Mouse (Mus musculus): ENCODE measurements around the gene Haus8. TPM values are rescaled to one million over a fixed set of nuclear protein-coding genes. Genes with fewer than 3 reads are reported as not detected.
A peak's percentile ranks its signal among the peaks of the same experiment; 100 is the strongest.

The Haus8 gene
- polyA plus RNA-seq, 1 experiment, result 3.1 TPM

DNA sequence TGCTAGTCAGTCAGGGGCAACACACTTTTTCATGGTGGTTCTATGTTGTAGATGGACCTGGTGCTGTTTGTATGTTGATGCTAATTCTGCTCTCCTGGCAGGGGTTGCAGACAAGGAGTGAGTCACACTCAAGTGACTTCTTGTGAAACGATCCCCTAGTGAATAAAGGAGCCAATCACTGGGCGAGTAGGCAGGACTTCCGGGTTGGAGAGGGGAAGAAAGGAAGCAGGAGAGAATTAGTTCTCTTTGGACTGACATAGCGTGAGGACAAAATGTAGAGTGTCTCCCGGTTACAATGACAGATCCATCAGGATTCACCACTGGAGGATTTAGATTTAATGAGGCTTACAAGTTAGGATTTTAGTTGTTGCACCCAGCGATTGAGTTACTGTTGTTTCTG, 37.7 kb upstream of the Haus8 start:
- Histone ChIP-seq H3K36me3 (ENCODE audit: control insufficient read depth, insufficient read depth, low read length) (no peaks in the 10 kb centered on the region), H3K4me1 (ENCODE audit: control insufficient read depth, insufficient read depth, low read length) (peaks cover 3% of the 10 kb centered on the region; the same call in 1 of the 2 replicates), H3K27me3 (replicated peaks; ENCODE audit: control insufficient read depth, insufficient read depth, low read length) (no peaks in the 10 kb centered on the region), H3K27ac (ENCODE audit: insufficient read depth, low read depth, low read length) (no peak overlapping the region), H3K4me3 (ENCODE audit: insufficient read depth, low read depth, low read length) (no peak overlapping the region)
- WGBS, result 63% methylated on average over 6 of the region's 6 CpGs
- DNase-seq, result peak; percentile 15
- TF ChIP-seq POLR2A (IDR thresholded peaks at IDR 0.05; ENCODE audit: low read depth, low read length) (no peak), CTCF (conservative IDR thresholded peaks at IDR 0.05; ENCODE audit: insufficient read depth, insufficient read length, low read depth, low read length) (no peak)

DNA sequence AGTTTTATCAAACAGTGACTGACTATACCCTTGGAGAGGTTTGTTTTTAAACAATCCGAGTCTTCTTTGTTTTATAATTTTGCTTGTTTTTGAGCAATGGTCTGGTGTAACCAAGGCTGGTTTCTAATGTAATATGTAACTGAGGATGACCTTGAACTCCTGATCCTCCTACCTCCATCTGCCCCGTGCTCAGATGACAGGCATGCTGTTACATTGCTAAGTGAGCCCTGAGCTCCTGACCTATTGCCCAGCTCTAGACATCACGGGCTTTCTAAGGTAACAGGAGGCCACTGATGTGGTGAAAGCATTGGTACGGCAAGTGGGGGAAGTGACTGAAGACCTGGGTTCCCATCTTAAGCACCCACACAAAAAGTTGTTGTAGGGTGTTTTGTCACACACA, 35.2 kb upstream of the Haus8 start:
- Histone ChIP-seq H3K4me1 (ENCODE audit: control insufficient read depth, insufficient read depth, low read length) (peaks cover 3% of the 10 kb centered on the region; the same call in 1 of the 2 replicates), H3K27me3 (replicated peaks; ENCODE audit: control insufficient read depth, insufficient read depth, low read length) (no peaks in the 10 kb centered on the region), H3K4me3 (ENCODE audit: insufficient read depth, low read depth, low read length) (no peak overlapping the region), H3K36me3 (ENCODE audit: control insufficient read depth, insufficient read depth, low read length) (no peaks in the 10 kb centered on the region), H3K27ac (ENCODE audit: insufficient read depth, low read depth, low read length) (no peak overlapping the region)
- TF ChIP-seq POLR2A (IDR thresholded peaks at IDR 0.05; ENCODE audit: low read depth, low read length), result no peak
- no peak for TF ChIP-seq CTCF (conservative IDR thresholded peaks at IDR 0.05; ENCODE audit: insufficient read depth, insufficient read length, low read depth, low read length)
- no peak for DNase-seq
- WGBS, result 65% methylated on average over 4 of the region's 4 CpGs

DNA sequence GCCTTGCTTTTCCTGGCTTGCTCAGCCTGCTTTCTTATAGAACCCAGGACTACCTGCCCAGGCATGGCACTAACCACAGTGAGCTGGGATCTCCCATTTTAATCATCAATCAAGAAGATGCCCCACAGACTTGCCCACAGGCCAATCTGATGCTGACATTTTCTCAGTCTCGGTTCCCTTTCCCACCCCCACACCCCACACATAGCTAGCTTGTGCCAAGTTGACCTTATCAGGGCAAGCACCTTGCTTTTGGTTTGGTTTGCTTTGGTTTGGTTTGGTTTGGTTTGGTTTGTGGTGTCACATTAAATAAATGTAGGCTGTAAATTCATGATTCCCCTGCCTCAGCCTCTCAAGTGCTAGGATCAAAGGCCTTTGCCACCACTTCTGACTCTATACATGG, 34.6 kb upstream of the Haus8 start:
- Histone ChIP-seq H3K4me3 (ENCODE audit: insufficient read depth, low read depth, low read length) (no peak overlapping the region), H3K27me3 (replicated peaks; ENCODE audit: control insufficient read depth, insufficient read depth, low read length) (no peaks in the 10 kb centered on the region), H3K27ac (ENCODE audit: insufficient read depth, low read depth, low read length) (no peak overlapping the region), H3K36me3 (ENCODE audit: control insufficient read depth, insufficient read depth, low read length) (no peaks in the 10 kb centered on the region), H3K4me1 (ENCODE audit: control insufficient read depth, insufficient read depth, low read length) (peaks cover 3% of the 10 kb centered on the region; the same call in 1 of the 2 replicates)
- TF ChIP-seq CTCF (conservative IDR thresholded peaks at IDR 0.05; ENCODE audit: insufficient read depth, insufficient read length, low read depth, low read length) (no peak), POLR2A (IDR thresholded peaks at IDR 0.05; ENCODE audit: low read depth, low read length) (no peak)
- no peak for DNase-seq
- 53% methylated on average over 1 of the region's 1 CpGs for WGBS

GRCm38 (mm10) chr8:71305988-71306387, 33.3 kb upstream of the Haus8 start:
- no peaks in the 10 kb centered on the region for H3K36me3 ChIP-seq (ENCODE audit: control insufficient read depth, insufficient read depth, low read length)
- H3K27me3 ChIP-seq (replicated peaks; ENCODE audit: control insufficient read depth, insufficient read depth, low read length), result no peaks in the 10 kb centered on the region
- H3K27ac ChIP-seq (ENCODE audit: insufficient read depth, low read depth, low read length), result no peak overlapping the region
- no peak overlapping the region for H3K4me3 ChIP-seq (ENCODE audit: insufficient read depth, low read depth, low read length)
- no peak for DNase-seq
- TF ChIP-seq CTCF (conservative IDR thresholded peaks at IDR 0.05; ENCODE audit: insufficient read depth, insufficient read length, low read depth, low read length) (no peak), POLR2A (IDR thresholded peaks at IDR 0.05; ENCODE audit: low read depth, low read length) (no peak)
- peaks cover 3% of the 10 kb centered on the region; the same call in 1 of the 2 replicates for H3K4me1 ChIP-seq (ENCODE audit: control insufficient read depth, insufficient read depth, low read length)
- 74% methylated on average over 1 of the region's 1 CpGs for WGBS

GRCm38 (mm10) chr8:71303632-71304031, 30.9 kb upstream of the Haus8 start:
- H3K36me3 ChIP-seq (ENCODE audit: control insufficient read depth, insufficient read depth, low read length), result no peaks in the 10 kb centered on the region
- no peak for DNase-seq
- H3K4me3 ChIP-seq (ENCODE audit: insufficient read depth, low read depth, low read length), result no peak overlapping the region
- no peak for TF ChIP-seq POLR2A (IDR thresholded peaks at IDR 0.05; ENCODE audit: low read depth, low read length)
- TF ChIP-seq CTCF (conservative IDR thresholded peaks at IDR 0.05; ENCODE audit: insufficient read depth, insufficient read length, low read depth, low read length), result no peak
- no peaks in the 10 kb centered on the region for H3K27me3 ChIP-seq (replicated peaks; ENCODE audit: control insufficient read depth, insufficient read depth, low read length)
- 56% methylated on average over 1 of the region's 1 CpGs for WGBS
- H3K4me1 ChIP-seq (ENCODE audit: control insufficient read depth, insufficient read depth, low read length), result peaks cover 3% of the 10 kb centered on the region; the same call in 1 of the 2 replicates
- no peak overlapping the region for H3K27ac ChIP-seq (ENCODE audit: insufficient read depth, low read depth, low read length)

GRCm38 (mm10) chr8:71302788-71303187, 30.1 kb upstream of the Haus8 start:
- no peaks in the 10 kb centered on the region for H3K36me3 ChIP-seq (ENCODE audit: control insufficient read depth, insufficient read depth, low read length)
- TF ChIP-seq CTCF (conservative IDR thresholded peaks at IDR 0.05; ENCODE audit: insufficient read depth, insufficient read length, low read depth, low read length) (no peak), POLR2A (IDR thresholded peaks at IDR 0.05; ENCODE audit: low read depth, low read length) (no peak)
- H3K4me3 ChIP-seq (ENCODE audit: insufficient read depth, low read depth, low read length), result no peak overlapping the region
- H3K27ac ChIP-seq (ENCODE audit: insufficient read depth, low read depth, low read length), result no peak overlapping the region
- no peak for DNase-seq
- WGBS, result 98% methylated on average over 1 of the region's 1 CpGs
- no peaks in the 10 kb centered on the region for H3K27me3 ChIP-seq (replicated peaks; ENCODE audit: control insufficient read depth, insufficient read depth, low read length)
- peaks cover 3% of the 10 kb centered on the region; the same call in 1 of the 2 replicates for H3K4me1 ChIP-seq (ENCODE audit: control insufficient read depth, insufficient read depth, low read length)

- Histone ChIP-seq H3K4me3 (ENCODE audit: insufficient read depth, low read depth, low read length) (no peak overlapping the region), H3K27me3 (replicated peaks; ENCODE audit: control insufficient read depth, insufficient read depth, low read length) (no peaks in the 10 kb centered on the region), H3K27ac (ENCODE audit: insufficient read depth, low read depth, low read length) (no peak overlapping the region), H3K36me3 (ENCODE audit: control insufficient read depth, insufficient read depth, low read length) (no peaks in the 10 kb centered on the region), H3K4me1 (ENCODE audit: control insufficient read depth, insufficient read depth, low read length) (no peaks in the 10 kb centered on the region)
- WGBS, result 76% methylated on average over 3 of the region's 3 CpGs
- DNase-seq, result no peak
- TF ChIP-seq POLR2A (IDR thresholded peaks at IDR 0.05; ENCODE audit: low read depth, low read length), result no peak
- no peak for TF ChIP-seq CTCF (conservative IDR thresholded peaks at IDR 0.05; ENCODE audit: insufficient read depth, insufficient read length, low read depth, low read length)
Observed at GRCm38 (mm10) chr8:71299716-71300115, 27.0 kb upstream of the Haus8 start.
